Mouse (Mus musculus): ENCODE measurements around the gene Pde3a. TPM values are rescaled to one million over a fixed set of nuclear protein-coding genes. Genes with fewer than 3 reads are reported as not detected.

The Pde3a gene
- polyA plus RNA-seq, 1 experiment from 2014 or later = 4.0 TPM

GRCm38 (mm10) chr6:141256896-141257295 is 7.8 kb downstream of the Pde3a start:
- H3K36me3 ChIP-seq (ENCODE audit: control insufficient read depth, insufficient read depth, low read length) = no peaks in the 10 kb centered on the region
- DNase-seq (ENCODE audit: low spot score) = no peak
- no peaks in the 10 kb centered on the region for H3K4me1 ChIP-seq (replicated peaks; ENCODE audit: control insufficient read depth, insufficient read depth)
- H3K27me3 ChIP-seq (ENCODE audit: control insufficient read depth, insufficient read depth, low read length) = no peaks in the 10 kb centered on the region
- TF ChIP-seq CTCF (IDR thresholded peaks at IDR 0.05; ENCODE audit: low read depth) = no peak
- TF ChIP-seq EP300 (optimal IDR thresholded peaks at IDR 0.05) = no peak
- no peak overlapping the region for H3K4me2 ChIP-seq (replicated peaks; ENCODE audit: low read depth)
- H3K9ac ChIP-seq (ENCODE audit: low read length) = no peak overlapping the region
- 66% methylated on average over 8 of the region's 8 CpGs for WGBS
- H3K9me3 ChIP-seq (ENCODE audit: control insufficient read depth, low read length) = no peaks in the 10 kb centered on the region
- H3K27ac ChIP-seq (replicated peaks) = no peak overlapping the region
- no peak for ATAC-seq (ENCODE audit: low FRiP score, low TSS enrichment)
- no peak overlapping the region for H3K4me3 ChIP-seq (ENCODE audit: low read depth, low read length)

DNA sequence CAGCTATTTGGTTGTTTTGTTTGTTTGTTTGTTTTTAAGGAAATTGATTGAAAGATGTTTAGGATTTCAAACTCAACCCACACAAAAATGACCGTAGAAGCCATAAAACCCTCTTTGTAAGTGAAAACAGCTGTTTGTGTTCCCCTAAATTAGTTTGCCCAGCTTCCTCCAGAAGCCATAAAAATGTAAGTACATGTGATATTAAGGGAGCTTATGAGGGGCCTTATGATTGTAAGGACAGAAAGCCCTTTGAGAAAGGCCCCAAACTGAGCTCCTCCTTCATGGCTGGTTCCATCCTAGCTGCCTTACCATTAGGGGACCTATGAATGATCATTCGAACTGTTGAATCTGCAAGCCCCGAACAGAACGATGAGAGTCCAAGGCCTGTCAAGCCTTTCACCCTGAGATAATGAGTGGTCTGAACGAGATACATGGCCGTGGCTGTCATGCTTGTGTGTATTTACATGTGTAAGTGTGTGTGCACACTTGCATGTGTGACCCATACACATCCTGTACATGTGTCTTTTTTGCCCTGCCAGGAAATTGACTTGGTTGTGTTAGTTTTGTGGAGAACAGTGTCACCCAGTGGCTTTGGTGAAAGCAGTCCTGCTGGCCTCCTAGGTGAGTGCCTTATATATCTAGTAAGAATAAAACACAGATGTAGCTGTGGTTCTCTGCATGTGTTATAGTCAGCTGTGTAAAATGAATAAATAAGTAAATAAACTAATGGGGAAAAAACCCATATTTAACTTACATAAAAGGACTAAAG is 8.5 kb downstream of the Pde3a start:
- Histone ChIP-seq H3K4me2 (replicated peaks; ENCODE audit: low read depth) (no peak overlapping the region), H3K4me1 (replicated peaks; ENCODE audit: control insufficient read depth, insufficient read depth) (no peaks in the 10 kb centered on the region), H3K9me3 (ENCODE audit: control insufficient read depth, low read length) (no peaks in the 10 kb centered on the region), H3K27me3 (ENCODE audit: control insufficient read depth, insufficient read depth, low read length) (no peaks in the 10 kb centered on the region), H3K9ac (ENCODE audit: low read length) (no peak overlapping the region), H3K27ac (replicated peaks) (no peak overlapping the region), H3K4me3 (ENCODE audit: low read depth, low read length) (no peak overlapping the region), H3K36me3 (ENCODE audit: control insufficient read depth, insufficient read depth, low read length) (no peaks in the 10 kb centered on the region)
- no peak for ATAC-seq (ENCODE audit: low FRiP score, low TSS enrichment)
- no peak for DNase-seq (ENCODE audit: low spot score)
- TF ChIP-seq EP300 (optimal IDR thresholded peaks at IDR 0.05) (no peak), CTCF (IDR thresholded peaks at IDR 0.05; ENCODE audit: low read depth) (peak; percentile 69)
- WGBS = 83% methylated on average over 6 of the region's 6 CpGs

DNA sequence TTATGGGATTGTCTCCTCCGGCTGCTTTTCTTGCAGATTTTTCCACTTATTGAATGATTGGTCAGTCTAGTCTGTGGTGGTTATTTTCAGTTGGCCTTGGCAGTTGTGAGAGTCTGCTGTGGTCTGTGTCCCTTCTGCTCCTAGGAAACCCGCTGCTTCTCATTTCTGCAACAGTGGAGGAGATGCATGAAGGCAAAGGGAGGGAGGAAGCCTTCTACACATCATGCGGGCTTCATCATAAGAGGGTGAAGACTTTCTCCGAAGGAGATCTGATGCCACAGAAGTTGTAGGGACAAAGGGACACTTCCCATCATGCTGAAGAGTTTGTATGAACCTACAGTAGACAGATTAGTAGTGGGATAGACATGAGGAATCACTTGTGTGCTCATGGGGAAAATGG is 16.2 kb downstream of the Pde3a start:
- Histone ChIP-seq H3K9ac (ENCODE audit: low read length) (no peak overlapping the region), H3K9me3 (ENCODE audit: control insufficient read depth, low read length) (no peaks in the 10 kb centered on the region), H3K27me3 (ENCODE audit: control insufficient read depth, insufficient read depth, low read length) (no peaks in the 10 kb centered on the region), H3K4me1 (replicated peaks; ENCODE audit: control insufficient read depth, insufficient read depth) (0 out of 2 replicates have a peak, but pooled peaks cover 2% of the 10 kb centered on the region), H3K36me3 (ENCODE audit: control insufficient read depth, insufficient read depth, low read length) (no peaks in the 10 kb centered on the region), H3K4me2 (replicated peaks; ENCODE audit: low read depth) (no peak overlapping the region), H3K4me3 (ENCODE audit: low read depth, low read length) (no peak overlapping the region), H3K27ac (replicated peaks) (no peak overlapping the region)
- DNase-seq (ENCODE audit: low spot score) (no peak), ATAC-seq (ENCODE audit: low FRiP score, low TSS enrichment) (no peak)
- TF ChIP-seq EP300 (optimal IDR thresholded peaks at IDR 0.05) = no peak
- no peak for TF ChIP-seq CTCF (IDR thresholded peaks at IDR 0.05; ENCODE audit: low read depth)
- 85% methylated on average over 4 of the region's 4 CpGs for WGBS

DNA sequence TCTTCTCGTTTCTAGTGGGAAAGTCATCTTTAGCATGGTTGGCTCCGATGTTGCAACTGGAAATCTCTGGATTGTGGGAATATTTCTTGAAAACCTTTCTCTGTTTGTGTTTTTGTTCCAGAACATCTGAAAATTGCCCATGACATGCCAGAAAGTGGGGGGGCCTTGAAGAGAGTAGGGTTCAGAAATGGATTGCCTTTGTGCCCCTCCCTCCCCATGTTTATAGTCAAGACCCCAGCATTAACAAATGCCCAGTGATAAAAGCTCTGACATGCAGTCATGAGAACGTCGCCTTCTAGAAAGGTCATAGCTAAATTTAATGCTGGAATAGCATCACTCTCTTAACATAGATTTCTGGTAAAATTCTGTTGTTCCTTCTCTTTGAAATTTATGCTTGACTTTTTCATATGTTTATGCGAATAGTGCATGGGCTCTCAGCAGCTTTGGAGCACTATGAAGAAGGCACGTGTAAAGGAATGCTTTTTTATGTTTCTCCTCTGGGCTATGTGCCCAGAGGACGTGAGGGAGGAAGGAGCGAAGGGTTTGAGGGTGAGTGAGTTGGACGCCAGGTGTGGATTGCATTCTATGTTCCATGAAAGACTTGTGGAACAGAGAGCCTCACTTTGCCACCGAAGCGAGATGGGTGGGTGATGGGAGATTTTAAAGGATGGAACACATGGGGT is 19.0 kb downstream of the Pde3a start:
- Histone ChIP-seq H3K9ac (ENCODE audit: low read length) (no peak overlapping the region), H3K27ac (replicated peaks) (no peak overlapping the region), H3K4me1 (replicated peaks; ENCODE audit: control insufficient read depth, insufficient read depth) (0 out of 2 replicates have a peak, but pooled peaks cover 2% of the 10 kb centered on the region), H3K4me3 (ENCODE audit: low read depth, low read length) (no peak overlapping the region), H3K9me3 (ENCODE audit: control insufficient read depth, low read length) (no peaks in the 10 kb centered on the region), H3K27me3 (ENCODE audit: control insufficient read depth, insufficient read depth, low read length) (no peaks in the 10 kb centered on the region), H3K4me2 (replicated peaks; ENCODE audit: low read depth) (no peak overlapping the region), H3K36me3 (ENCODE audit: control insufficient read depth, insufficient read depth, low read length) (no peaks in the 10 kb centered on the region)
- TF ChIP-seq EP300 (optimal IDR thresholded peaks at IDR 0.05) (no peak), CTCF (IDR thresholded peaks at IDR 0.05; ENCODE audit: low read depth) (no peak)
- 55% methylated on average over 11 of the region's 11 CpGs for WGBS
- ATAC-seq (ENCODE audit: low FRiP score, low TSS enrichment) (no peak), DNase-seq (ENCODE audit: low spot score) (no peak)

DNA sequence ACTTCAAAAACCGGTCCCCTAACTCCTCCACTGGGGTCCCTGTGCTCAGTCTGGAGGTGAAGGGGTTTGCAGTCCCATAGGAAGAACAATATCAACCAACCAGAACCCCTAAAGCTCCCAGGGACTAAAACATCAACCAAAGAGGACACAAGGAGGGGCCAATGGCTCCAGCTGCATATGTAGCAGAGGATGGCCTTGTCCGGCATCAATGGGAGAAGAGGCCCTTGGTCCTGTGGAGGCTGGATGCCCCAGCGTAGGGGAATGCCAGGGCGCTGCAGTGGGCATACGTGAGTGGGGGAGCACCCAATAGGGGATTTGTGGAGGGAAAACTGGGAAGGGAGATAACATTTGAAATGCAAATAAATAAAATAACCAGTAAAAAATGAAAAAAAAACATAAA is 19.8 kb downstream of the Pde3a start:
- H3K9ac ChIP-seq (ENCODE audit: low read length) = no peak overlapping the region
- no peak for TF ChIP-seq EP300 (optimal IDR thresholded peaks at IDR 0.05)
- TF ChIP-seq CTCF (IDR thresholded peaks at IDR 0.05; ENCODE audit: low read depth) = no peak
- no peaks in the 10 kb centered on the region for H3K9me3 ChIP-seq (ENCODE audit: control insufficient read depth, low read length)
- WGBS = 92% methylated on average over 5 of the region's 5 CpGs
- H3K4me1 ChIP-seq (replicated peaks; ENCODE audit: control insufficient read depth, insufficient read depth) = 0 out of 2 replicates have a peak, but pooled peaks cover 2% of the 10 kb centered on the region
- H3K27ac ChIP-seq (replicated peaks) = no peak overlapping the region
- ATAC-seq (ENCODE audit: low FRiP score, low TSS enrichment) (no peak), DNase-seq (ENCODE audit: low spot score) (no peak)
- H3K4me3 ChIP-seq (ENCODE audit: low read depth, low read length) = no peak overlapping the region
- H3K4me2 ChIP-seq (replicated peaks; ENCODE audit: low read depth) = no peak overlapping the region
- no peaks in the 10 kb centered on the region for H3K27me3 ChIP-seq (ENCODE audit: control insufficient read depth, insufficient read depth, low read length)
- no peaks in the 10 kb centered on the region for H3K36me3 ChIP-seq (ENCODE audit: control insufficient read depth, insufficient read depth, low read length)

- no peak overlapping the region for H3K27ac ChIP-seq (replicated peaks)
- WGBS = 88% methylated on average over 5 of the region's 5 CpGs
- TF ChIP-seq CTCF (IDR thresholded peaks at IDR 0.05; ENCODE audit: low read depth) (no peak), EP300 (optimal IDR thresholded peaks at IDR 0.05) (no peak)
- H3K4me2 ChIP-seq (replicated peaks; ENCODE audit: low read depth) = no peak overlapping the region
- DNase-seq (ENCODE audit: low spot score) = no peak
- H3K4me3 ChIP-seq (ENCODE audit: low read depth, low read length) = no peak overlapping the region
- no peaks in the 10 kb centered on the region for H3K27me3 ChIP-seq (ENCODE audit: control insufficient read depth, insufficient read depth, low read length)
- no peak for ATAC-seq (ENCODE audit: low FRiP score, low TSS enrichment)
- no peak overlapping the region for H3K9ac ChIP-seq (ENCODE audit: low read length)
- H3K4me1 ChIP-seq (replicated peaks; ENCODE audit: control insufficient read depth, insufficient read depth) = 0 out of 2 replicates have a peak, but pooled peaks cover 2% of the 10 kb centered on the region
- no peaks in the 10 kb centered on the region for H3K36me3 ChIP-seq (ENCODE audit: control insufficient read depth, insufficient read depth, low read length)
- H3K9me3 ChIP-seq (ENCODE audit: control insufficient read depth, low read length) = no peaks in the 10 kb centered on the region
Measured at GRCm38 (mm10) chr6:141271133-141271532, 22.1 kb downstream of the Pde3a start.

Measured in stomach, postnatal 0 days (tissue).